Mouse (Mus musculus): ENCODE measurements around the gene Slc6a2.
A peak's percentile ranks its signal among the peaks of the same experiment; 100 is the strongest.

DNA sequence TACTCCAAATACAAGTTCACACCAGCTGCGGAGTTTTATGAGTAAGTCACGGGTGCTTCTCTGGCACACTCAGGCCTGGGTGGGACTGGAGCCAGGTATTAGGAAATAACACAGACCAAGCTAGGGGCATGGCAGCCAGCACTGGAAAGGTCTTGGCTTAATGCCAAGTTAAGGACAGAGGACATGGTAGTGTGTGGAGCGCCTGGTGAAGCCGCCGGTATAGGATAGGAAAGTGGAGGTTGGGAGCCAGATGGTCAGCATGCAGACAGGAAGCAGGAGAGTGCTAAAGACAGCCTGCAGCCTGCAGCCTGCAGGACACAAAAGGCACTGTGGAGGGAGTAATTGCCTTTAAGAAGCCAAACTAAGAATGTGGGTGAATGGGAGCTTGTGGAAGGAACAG lies 13.1 kb downstream of the Slc6a2 start:
- TF ChIP-seq EP300 (optimal IDR thresholded peaks at IDR 0.05), result no peak
- peak; percentile 40 for TF ChIP-seq CTCF (IDR thresholded peaks at IDR 0.05; ENCODE audit: low read depth)

All from stomach, postnatal 0 days (tissue).